Mouse (Mus musculus) layer of hippocampus, adult 11-12 months (tissue): ENCODE data around the gene Cfap77.

Experiments used
- DNase-seq: peaks from one replicate; pipeline ENCODE4 v3.0.0; 2022; ENCODE audit warnings: low spot score

Cfap77 gene

DNA sequence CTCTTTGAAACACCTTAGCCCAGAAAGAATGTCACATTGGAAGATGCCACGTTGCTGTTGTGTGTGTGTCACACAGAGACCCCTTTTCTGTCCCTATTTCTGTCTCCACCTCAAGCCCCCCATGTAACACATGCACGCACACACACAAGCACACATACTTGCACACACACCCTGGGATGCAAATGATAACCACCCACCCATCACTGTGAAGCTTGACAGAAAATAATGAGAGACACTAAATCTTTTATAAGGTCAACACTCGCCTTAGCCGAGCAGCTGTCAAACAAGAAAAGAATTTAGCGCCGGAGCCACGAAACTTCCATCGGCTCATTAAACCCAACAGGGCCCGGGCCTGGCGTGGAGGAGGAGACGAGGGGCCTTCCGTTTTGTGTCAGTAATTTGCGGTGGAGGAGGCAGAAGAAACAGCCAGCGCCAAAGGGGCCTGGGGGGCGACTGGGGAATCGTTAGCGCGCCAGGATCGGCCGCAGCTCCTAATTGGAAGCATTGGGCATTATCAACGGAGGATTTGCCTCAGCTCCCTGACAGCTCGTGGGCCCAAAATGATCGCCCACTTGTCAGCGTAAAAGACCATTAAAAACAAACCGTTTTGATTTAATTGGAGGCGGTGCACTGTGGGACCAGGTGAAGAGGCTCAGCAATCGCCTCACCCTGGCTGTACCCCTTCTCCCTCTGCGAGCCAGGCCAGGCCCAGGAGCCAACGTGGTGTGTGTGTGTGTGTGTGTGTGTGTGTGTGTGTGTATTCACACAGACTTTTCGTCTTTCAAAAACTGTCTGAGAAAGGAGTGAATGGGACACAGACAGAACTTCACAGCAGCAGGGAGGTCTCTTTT lies 111.0 kb downstream of the Cfap77 start:
- no peak for DNase-seq

GRCm38 (mm10) chr2:28938997-28939396 lies 115.9 kb downstream of the Cfap77 start:
- DNase-seq: no peak

DNA sequence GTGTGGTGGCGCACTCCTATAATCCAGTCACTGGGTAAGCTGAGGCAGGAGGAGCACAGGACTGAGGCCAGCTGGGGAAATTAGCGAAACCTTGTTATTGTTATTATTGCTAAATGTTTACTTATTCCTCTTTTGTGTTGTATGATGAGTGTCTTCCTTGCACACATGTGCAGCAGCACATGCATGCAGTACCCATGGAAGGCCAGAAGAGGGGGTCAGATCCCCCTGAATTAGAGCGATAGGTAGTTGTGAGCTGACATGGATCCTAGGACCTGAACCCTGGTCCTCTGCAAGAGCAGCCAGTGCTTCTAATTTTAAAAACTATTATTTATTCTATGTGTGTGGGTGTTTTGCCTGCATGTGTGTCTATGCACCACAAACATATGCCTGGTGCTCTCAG lies 124.3 kb downstream of the Cfap77 start:
- no peak for DNase-seq

GRCm38 (mm10) chr2:28923912-28924311 lies 131.0 kb downstream of the Cfap77 start:
- DNase-seq: peak; percentile 67

DNA sequence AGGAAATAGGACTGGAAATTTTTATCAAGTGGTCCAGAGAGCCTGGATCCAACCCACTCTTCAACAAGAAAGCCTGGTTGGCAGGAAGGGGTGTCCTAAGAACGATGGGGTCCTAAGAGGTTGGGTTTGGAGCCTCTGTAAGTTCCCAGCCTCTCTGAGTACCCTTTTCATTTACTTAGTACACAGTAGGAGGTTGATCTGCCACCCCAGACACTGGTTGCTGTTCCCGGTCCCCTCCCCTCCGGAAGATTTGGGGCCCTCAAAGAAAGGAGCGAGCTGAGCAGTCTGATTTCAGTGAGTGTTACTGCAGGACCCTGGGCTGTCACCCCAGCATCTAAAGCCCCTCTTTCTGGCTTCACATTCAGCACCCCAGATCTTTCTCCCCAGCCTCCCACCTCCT lies 135.9 kb downstream of the Cfap77 start:
- DNase-seq: no peak

GRCm38 (mm10) chr2:28917518-28918361 lies 137.1 kb downstream of the Cfap77 start:
- no peak for DNase-seq

DNA sequence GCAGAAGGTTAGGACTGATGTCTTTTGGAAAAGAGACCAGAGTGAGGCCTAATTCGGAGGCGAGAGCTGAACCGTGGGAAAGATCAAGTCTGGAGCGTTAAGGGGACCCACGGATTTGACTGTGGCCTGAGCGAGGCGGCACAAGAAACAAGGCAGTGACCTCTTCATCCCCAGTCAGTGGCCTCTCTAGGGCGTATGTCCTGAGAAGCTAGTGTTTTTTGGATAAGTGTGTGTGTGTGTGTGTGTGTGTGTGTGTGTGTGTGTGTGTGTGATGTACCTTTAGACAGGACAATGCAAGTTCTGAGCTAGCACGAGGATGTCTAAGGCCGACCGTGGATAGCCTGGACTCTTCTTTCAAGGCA lies 137.7 kb downstream of the Cfap77 start:
- no peak for DNase-seq

DNA sequence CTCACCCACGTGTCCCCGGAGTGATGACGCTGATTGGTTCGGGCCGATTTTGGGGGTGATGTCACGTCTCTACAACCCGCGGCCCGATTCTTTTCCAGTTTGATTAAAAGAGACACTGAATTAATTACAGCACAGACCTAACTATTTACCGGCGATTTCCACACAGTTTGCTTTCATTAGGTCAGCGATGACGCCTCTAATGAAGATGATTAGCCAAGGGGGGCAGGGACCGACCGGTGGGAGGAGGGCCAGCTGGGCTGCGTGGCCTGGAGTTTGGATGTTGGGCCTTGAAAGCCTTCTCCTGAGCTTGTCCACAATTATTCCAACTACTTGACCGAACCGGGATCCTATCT lies 138.4 kb downstream of the Cfap77 start, which contains the start of gene Barhl1:
Gene Barhl1, minus strand, starts transcription at position 156 of the 353 bp plus-strand sequence.
- DNase-seq: no peak

- no peak for DNase-seq
Measured at GRCm38 (mm10) chr2:28915768-28916512, 138.9 kb downstream of the Cfap77 start.

- no peak for DNase-seq
Measured at GRCm38 (mm10) chr2:28915104-28915738, 139.6 kb downstream of the Cfap77 start.

GRCm38 (mm10) chr2:28914121-28914520 lies 140.7 kb downstream of the Cfap77 start:
- no peak for DNase-seq

DNA sequence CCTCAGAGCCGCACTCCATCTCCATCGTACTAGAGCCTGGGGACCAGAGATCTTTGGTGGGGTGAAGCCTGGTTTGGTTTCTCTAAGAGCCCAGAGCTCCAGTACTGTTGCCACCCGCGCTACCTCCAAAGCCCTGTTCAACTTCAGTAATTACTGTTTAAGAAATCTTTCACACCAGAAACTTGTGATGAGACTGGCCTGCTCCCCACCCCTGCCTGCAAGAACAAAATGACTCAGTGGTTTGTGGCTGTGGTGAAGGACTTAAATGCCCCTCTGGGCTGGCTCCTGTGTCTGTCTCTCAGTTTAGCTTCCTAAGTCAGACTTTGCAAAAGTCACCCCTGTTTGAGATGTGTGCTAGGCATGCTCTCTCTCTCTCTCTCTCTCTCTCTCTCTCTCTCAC lies 141.9 kb downstream of the Cfap77 start:
- no peak for DNase-seq

- DNase-seq: no peak
Measured at GRCm38 (mm10) chr2:28912039-28912700, 142.7 kb downstream of the Cfap77 start.

GRCm38 (mm10) chr2:28911331-28912038 lies 143.4 kb downstream of the Cfap77 start:
- DNase-seq: no peak

- no peak for DNase-seq
Measured at GRCm38 (mm10) chr2:28910877-28911276, 144.0 kb downstream of the Cfap77 start.

DNA sequence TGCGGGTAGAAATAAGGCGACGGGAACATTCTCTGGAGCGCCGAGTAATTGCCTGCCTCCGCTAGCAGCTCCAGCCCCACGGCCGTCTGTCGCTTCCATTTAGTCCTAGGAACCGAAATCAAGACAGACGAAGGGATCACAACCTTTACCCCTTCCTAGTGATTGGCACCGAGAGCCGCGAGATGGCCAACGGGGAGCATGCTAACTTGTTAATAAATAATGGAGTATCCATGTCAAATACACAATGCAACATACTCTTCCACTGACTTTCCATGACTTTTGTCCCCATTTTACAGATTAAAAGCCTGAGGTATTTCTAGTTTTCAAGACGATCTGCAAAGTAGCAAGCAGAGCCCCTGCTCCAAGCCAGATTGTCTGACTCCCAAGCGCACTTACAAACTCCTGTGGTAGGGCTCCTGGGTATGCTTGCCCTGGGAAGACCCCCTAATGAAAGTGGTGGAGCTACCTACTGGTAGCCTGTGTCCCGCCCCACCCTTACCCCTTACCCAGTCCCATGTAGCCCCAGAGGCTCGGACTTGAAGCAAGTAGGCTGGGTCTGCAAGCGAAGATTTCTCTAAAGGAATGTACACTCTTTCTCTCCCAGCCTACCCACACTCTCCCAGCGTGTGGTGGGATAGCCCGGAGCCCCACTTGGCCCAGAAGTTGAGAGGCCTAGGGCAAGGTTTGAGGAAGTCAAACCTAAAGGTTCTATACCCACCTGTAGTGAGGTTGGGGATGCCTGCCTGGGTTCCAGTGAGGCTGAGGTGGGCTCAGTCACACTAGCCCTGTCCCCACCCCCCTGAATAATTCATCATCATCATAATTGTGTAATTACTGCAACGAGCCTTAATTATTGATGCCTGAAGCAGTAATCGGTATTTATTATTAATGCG lies 144.8 kb downstream of the Cfap77 start:
- DNase-seq: no peak

GRCm38 (mm10) chr2:28909186-28909817 lies 145.6 kb downstream of the Cfap77 start:
- DNase-seq: no peak

DNA sequence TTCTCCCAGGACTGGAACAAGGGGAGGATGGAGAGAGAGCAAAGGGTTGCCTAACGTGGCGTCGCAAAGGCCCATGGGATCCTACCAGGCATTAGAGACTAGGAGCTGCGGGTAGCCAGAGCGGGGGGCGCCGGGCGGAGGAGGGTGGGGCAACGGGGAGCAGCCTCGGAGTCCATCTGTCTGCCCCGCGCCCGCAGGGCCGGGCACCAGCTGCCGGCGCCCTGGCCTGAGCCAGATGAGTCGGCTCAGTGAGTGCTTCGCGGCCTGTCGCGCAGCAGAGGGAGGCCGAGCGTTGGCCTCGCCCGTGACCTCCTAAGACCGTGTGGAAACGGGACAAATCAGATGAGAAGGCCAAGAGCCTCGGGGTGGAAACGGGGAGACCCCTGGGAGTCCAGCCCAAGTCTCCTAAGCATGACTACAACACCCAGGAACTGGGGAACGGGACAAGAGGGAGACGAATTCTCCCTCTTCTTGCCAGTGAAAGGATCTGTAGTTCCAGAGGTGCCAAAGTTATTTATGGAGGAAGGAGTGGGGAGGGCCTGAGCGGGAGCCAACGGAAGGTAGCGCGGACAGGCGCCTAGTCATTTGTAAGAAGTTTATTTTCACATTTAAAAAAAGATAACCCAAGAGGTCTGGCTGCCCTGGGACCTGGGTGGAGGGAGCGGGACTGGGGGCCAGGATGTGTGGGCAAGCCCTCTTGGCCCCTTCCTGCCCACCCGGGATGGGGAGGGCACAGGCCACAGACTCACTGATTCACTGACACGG lies 146.3 kb downstream of the Cfap77 start:
- no peak for DNase-seq
